Mouse (Mus musculus): ENCODE data around the gene Gm20388.

DNA sequence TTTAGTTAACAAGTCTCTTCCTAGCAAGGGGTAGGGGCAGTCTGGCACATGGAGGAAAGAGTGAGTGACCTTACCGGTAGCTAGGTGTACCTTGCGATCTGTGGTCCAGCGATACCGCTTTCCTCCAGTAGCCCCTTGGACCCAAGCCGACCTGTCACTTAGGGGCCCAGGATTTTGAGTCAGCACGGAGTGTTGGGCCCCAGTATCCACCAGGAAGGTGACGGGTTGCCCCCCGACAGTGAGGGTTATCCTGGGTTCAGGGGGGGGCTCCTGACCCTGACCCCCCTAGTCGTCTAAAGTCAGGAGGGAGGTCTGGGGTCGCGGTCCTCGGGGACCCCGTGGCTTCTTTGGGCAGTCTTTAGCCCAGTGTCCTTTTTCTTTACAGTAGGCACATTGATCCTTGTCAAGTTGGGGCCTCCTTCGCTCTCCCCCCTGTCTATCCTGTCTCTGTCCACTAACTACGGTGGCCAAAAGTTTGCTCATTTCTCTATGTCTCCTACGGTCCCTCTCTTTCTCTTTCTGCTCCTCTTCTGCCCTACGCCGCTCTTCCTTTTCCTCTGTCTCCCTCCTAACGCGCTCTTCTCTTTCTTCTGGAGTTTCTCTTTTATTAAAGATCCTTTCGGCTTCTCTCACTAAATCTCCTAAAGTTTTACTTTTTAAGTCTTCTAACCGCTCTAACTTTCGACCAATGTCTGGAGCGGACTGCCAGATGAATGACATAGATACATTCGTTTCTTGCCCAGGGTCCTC is 3521.2 kb downstream of the Gm20388 start:
- no peak for TF ChIP-seq GATA1 (IDR thresholded peaks at IDR 0.05; ENCODE audit: low read length)
- no peak for TF ChIP-seq TAL1 (IDR thresholded peaks at IDR 0.05; ENCODE audit: low read length)

Data from erythroblast, embryonic 14.5 days (primary cell).